Mouse (Mus musculus): ENCODE measurements around the gene Dop1b. TPM values are rescaled to one million over a fixed set of nuclear protein-coding genes. Genes with fewer than 3 reads are reported as not detected.

The Dop1b gene
- total RNA-seq (2023), result 10 to 100 TPM; 77.7 to 80.8 TPM

DNA sequence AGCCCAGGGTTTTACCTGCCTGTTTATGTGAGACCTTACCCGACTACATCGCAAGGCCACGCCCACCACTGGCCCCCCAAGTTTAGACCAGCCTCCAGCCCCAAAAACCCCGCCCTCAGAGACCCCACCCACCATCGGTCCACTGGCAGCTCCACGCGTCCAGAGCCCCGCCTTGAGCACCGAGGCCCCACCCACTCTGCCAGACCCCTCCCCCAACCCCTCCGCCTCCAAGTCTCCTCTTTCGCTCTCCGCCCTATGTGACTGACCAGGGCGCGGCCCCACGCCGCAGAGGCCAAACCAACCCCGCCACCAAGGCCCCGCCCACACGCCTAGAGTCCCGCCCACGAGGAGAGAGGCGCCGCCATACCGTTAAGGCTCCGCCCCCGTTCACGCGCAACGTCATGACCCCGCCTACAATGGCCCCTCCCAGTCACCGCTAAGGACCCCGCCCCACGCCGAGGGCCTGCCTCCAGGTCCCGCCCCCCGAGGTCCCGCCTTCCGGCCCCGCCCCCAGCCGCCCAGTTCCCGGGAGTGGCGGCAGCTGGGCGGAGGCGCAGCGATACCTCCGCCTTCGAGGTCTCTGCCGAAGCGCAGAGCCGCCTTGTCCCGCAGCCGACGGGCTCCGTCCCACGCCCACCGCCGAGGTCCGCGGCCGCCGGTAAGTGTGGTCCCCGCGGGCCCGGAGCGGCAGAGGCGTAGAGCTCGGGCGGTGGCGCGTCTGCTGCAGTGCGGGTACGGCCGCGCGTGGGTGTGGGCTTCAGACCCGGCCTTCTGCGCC lies at the start of gene Dop1b:
Gene Dop1b (plus strand): TSS at position 494 of the 778 bp plus-strand sequence.

DNA sequence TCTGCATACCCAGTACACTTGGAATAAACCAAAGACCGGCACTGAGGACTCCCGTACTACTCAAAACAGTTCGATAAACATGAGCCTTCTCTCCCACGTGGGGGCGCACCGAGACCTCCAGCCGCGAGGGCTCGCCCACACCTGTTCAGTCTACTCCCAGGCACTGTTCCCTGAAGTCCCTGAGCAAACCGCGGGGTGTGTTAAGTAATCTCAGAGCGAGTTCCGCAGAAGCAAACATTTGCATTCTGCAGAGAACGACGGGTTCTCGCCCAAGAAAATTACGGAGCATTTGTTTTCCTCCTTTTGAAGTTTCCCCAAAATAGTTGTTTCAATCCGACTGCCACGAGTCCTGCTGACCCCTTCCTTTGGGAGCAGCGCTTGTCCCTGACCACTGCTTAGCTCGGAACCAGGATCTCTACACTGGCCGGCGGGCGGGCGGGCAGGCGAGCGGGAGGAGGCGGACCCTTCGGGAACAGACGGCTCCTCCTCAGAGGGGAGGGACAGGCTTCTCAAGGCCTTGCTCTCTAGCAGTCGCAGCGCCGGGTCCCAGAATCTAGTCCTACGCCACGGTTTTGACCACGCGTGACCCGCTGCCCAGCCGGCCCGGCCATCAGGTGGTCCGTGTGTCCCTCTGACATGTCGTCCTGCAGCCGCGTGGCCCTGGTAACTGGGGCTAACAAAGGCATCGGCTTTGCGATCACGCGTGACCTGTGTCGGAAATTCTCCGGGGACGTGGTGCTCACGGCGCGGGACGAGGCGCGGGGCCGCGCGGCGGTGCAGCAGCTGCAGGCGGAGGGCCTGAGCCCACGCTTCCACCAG lies 28.8 kb upstream of the Dop1b start, which contains the start of gene Cbr3:
Gene Cbr3 (plus strand): TSS at position 527 of the 819 bp plus-strand sequence.

DNA sequence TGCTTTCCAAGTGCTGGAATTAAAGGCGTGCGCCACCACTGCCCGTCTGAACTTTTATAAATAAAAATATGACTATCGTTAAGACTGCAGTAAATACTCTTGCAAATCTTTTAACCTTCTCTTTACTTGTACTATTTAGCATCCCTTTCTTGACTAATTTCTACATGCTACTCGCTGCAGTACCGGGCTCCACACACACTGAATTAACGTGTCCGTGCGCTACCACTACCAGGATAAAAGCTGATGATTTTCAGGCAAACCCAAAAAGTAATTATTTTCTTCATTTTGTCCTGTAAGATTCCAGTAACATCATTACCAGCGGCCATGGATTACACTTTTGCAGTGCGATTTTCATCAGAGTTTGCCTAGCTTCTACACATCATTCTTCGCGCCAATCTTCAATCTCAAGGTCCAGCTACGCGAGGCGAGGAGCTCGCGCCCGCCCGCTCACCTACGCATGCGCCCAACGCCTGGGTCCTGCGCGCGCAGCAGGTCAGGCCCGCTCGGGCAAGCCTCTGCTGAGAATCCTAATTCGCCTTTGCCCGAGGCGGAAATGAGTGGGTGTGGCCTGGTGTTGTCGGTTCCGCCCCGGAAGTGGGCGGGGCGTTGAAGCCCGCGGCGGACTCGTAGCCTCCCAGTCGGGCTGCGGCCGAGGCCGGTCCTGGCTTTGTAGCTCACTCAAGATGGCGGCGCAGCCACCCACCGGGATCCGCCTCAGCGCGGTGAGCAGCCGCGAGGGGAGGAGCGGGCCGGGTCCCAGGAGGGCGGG lies 120.1 kb downstream of the Dop1b start, which contains the start of gene Morc3:
Gene Morc3 (plus strand): TSS at position 495 of the 769 bp plus-strand sequence.

Other genes starting within 250 kb of the Dop1b start
- 1 to 10 TPM; 1.3 to 4.2 TPM for gene Setd4, start 107.8 kb upstream of the Dop1b start, total RNA-seq (2023)
- gene Cbr1, start 106.1 kb upstream of the Dop1b start, total RNA-seq (2023), result 1 to 10 TPM; 7.3 to 7.5 TPM
- under 1 TPM in 1 of 2 experiments, not detected in 1; 0.64 TPM for gene Gm5678, start 83.8 kb upstream of the Dop1b start, total RNA-seq (2023)
- gene Cbr3, start 28.7 kb upstream of the Dop1b start, total RNA-seq (2023), result 1 to 10 TPM; 1.9 to 2.3 TPM
- 100 to 1,000 TPM; 119 TPM for gene Morc3, start 120.2 kb downstream of the Dop1b start, total RNA-seq (2023)
- gene Chaf1b, start 172.0 kb downstream of the Dop1b start, total RNA-seq (2023), result 10 to 100 TPM; 20.5 to 25.1 TPM